Mouse (Mus musculus): Measurements from ENCODE around the gene Nhej1.

DNA sequence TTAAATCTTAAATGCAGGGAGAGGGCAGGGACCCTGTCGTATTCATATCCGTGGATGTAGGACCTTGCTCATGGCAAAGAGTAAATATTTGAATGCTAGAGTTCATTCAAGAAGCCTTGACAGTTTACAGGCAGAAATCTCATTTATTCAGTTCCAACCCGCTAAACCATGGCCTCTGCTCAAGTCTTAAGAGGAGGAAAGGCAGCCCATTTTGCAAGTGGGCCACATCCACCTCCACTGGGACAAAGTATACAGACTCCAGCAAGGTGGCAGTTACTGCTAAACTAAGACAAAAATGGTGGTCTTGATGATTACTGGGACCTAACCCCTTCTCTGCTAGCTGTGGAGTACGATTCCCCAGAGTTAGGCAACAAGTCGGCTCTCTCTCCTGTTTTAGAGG is 418 bp upstream of the Nhej1 start:
- TF ChIP-seq POLR2A (IDR thresholded peaks at IDR 0.05; ENCODE audit: low read depth, low read length): no peak
- TF ChIP-seq CTCF (IDR thresholded peaks at IDR 0.05; ENCODE audit: extremely low read depth, insufficient read depth, insufficient read length, insufficient replicate concordance): no peak

Data from spleen, adult 2 months (tissue).